Mouse (Mus musculus) left cerebral cortex, adult 9 months (tissue): ENCODE measurements at regions not wholly inside any gene's neighbourhood (a gene's known extent, or its start where the extent isn't known, plus 50 kb on each side); places are given as distances from the start of the nearest gene placed in this dataset.
A peak's percentile ranks its signal among the peaks of the same experiment; 100 is the strongest.
"Not testable (repeated sequence)": the region's sequence is repeated elsewhere in the genome, so short reads cannot be mapped to it uniquely, and the experiment has no call there.

Experiments used
- DNase-seq, 2 experiments: peaks; one replicate each; pipeline ENCODE4 v3.0.0; 2022; ENCODE audit warnings: low spot score in 2 of 2

DNA sequence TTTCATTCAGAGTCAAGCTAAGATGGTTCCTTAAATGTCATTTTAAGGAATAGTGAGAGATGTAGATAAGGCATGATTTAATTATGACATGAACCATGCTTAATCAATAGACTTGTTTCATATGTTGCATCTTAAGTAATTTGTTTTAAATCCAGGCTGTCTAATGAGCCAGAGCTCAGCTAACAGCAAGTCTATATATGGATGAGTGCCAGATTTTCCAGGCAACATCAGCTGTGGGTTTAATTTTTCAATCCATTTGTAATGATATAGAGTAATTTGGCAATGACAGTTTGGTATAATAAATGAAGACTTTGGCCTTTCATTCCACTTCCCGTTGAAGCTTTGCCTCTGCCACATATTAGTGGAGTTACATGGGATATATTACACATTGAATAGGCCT lies 677.3 kb upstream of the Sorcs1 start:
- DNase-seq, result no peak

DNA sequence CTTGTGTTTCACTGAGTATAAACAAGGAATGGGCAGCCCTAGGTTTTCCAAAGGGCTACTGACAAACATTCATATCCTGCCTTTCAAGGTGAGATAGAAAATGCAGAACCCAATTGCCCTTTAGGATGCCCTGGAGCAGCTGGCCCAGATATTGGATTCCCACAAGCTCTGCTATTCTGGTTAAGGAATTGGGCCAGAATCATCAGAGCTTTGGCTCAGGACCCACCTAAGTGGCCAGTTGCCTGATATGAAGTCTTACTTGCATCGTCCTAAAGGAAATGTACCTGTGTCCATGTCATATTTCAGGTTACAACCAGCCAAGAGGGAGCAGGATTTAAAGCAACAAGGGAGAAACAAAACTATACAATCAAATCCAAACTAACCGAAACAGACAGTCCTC lies 662.0 kb upstream of the Sorcs1 start:
- no peak for DNase-seq

DNA sequence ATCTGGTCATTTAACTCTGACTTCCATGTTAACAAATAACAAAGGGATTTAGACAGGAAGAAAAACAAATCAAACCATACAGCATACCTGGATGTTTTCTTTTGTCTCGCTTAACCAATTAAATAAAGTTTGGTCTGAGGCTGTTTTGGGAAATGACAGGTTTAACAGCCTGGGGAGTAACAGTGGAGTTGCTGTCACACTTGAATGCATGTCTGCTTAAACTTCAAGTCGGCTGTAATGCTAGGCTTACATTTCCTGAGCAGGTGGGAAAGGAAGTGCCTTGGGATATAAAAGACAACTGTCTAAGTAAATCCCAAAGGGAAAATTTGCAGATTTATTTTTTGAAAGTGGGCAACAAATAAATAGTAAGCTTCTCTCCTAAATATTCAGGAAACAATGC lies 651.6 kb upstream of the Sorcs1 start:
- no peak for DNase-seq

DNA sequence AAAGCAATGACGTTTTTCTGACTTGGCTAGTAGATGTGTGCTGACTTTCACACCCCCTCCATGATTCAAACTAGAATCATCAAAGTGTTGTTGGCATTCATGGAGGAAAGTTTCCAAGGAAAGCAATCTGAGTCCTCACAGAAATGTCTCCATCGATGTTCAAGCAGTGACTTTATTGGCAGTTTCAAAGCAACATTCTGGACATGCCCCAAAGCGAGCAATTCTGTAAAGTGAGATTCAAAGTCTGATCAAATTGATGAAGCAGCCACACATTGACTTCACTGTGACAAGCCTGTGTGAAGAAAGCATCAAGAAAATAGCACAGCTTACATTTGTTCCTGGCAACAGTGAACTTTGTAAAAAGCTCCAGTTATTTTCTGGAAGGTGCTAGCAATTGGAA lies 625.3 kb upstream of the Sorcs1 start:
- DNase-seq, result peak in 1 of 2 experiments; percentile 3

DNA sequence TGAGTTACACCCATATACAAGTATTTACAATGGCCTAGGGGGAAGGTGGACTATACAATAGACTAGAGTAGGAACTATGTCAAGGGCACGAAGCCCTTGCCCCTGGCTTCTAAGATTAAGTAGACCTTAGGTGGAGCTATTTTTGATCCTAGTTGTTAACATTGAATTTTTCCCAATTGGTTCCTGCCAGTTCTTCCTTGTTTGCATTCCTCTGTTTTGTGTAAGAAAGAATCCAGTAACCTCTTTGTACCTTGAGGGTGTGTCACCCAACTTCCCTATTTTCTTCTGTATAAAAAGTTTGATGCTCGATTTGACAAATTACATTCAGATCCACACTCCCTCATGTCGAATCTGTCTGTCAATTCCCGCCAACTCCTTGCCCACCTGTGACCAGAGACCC lies 618.2 kb upstream of the Sorcs1 start:
- DNase-seq, result not testable (repeated sequence)

DNA sequence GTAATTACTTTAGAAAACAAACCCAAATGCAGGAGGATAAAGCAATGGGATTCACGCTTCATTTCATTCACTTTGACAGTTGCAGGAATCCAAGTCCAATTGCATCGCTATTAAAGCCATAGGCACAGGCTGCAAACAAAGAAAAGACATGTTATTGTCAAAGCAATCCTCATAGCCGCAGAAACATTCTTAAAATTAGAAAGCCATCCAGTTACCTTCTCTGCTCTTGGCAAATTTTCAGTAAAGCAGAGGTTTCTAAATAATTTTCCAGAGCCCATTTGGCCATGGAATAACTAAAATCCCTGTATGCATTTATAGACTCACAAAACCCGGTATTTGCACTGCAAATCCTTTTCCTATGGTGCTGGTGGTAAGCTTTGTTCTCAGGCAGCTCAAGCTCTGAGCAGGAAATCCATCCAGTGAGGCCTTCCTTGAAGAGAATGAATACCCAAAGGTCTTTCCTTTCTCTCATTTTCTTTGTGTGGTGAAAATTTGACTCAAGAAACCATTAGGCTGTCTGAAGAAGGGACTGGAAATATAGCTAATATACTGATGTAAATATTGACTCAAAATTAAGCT lies 590.6 kb upstream of the Sorcs1 start:
- no peak for DNase-seq

DNA sequence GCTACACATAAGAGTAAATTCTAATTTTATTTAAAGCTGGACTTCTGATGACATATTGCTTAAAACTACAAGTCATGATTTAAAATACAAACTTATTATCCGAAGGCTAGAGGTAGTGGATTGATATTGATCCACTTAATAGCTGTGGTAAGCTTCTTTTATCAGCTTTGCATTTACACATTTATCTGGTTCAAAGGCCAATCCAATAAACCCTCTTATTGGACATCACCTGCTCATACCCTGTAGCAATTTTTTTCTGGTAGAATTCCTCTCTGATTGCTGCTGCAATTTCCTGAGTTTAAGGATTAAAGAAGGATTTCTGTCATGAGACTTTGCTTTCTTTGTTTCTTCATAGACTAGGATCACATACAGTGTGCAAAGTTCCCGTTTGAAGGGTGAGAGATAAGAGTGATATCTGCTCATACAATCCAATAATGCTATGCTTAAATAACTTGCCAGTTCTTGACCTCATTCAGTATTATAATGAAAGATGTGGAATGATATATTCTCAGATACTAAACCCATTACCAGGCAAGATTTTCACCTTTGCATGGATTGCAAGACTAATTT lies 561.9 kb upstream of the Sorcs1 start:
- DNase-seq, result no peak

DNA sequence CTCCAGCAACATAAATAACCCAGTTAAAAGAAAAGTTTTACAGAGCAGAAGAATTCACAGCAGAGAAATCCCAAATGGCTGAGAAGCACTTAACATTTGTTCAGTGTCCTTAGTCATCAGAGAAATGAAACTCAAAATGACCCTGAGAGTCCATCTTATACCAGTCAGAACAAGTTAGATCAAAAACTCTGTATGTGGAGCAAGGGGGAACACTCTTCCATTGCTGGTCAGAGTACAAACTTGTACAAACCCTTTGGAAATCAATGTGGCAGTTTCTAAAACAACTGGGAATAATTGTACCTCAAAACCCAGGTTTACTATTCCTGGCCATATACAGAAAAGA lies 559.7 kb upstream of the Sorcs1 start:
- DNase-seq, result no peak

DNA sequence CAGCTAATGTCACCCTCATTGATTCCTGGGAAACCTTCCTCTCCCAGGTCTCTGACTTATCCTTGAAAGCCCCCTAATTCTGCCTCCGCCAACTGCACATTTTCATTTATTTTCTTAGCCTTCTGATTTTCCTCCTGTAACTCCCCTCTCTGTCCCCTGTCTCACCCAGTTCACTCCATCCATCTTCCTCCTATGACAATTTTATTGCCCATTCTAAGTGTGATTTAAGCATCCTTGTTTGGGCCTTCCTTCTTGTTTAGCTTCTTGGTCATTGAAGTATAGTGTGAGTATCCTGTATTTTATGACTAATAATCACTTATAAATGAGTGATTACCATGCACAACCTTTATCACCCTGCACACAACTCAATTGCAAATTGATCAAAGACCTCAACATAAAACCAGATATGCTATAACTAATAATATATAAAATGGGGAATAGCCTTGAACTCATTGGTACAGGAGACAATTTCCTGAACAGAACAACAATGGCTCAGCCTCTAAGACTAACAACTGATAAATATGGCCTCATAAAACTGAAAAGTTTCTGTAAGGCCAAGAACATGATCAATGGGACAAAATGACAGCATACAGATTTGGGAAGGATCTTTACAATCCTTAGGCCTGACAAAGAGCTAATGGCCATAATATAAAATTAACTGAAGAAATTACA lies 559.2 kb upstream of the Sorcs1 start:
- no peak for DNase-seq

DNA sequence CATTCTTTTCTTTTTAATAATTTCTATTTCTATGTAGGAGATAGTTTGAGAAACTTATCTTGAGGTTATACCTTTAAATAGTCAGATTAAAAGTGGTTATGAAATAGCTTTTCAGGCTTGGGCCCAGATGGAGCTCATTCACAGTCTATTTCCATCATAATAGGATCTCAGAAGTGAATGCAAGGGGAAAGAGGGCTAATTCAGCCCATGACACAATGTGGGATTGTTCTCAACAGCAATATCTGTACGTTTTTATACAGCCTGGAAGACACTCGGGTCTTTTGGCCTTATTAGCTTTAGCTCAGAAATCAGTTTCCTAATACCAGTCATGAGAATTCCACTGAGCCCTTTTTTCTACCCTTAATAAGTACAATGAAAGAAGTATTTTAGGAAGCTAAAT lies 554.1 kb upstream of the Sorcs1 start:
- no peak for DNase-seq

DNA sequence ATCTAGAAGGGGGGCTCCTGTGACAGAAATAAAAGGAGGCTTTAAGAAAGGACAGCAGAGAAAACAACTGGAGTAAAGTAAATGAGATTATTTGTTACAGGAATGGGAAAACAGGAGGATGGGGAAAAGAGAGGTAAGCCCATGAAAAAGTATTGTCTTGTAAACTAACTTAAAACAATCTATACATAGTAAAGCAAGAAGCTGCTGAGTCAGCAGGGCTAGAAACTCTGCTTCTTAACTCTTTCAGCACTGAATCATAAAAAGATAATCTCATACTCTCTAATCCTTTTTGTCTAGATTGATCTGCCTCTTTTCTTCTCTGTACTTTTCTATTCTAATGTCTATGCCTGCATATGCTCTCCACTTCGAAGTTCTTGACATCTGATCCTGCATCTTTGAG lies 548.5 kb upstream of the Sorcs1 start:
- DNase-seq, result no peak

DNA sequence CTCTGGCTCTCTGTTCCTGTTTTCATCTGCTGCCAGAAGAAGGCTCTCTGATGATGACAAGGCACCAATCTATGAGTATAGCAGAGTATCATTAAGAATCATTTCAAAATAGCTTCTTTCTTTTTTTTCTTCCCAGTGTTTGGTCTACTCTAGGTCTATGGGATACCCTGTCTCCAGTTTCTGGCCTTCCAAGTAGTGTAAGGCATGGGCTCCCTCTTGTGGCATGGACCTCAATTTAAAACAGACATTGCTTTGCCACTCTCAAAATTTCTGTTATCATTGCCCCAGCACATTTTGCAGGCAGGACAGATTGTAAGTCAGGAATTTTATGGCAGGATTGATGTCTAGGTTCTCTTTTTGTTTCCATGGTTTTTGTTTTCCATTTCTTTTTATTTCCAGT lies 522.9 kb upstream of the Sorcs1 start:
- peak in 1 of 2 experiments; percentile 50 for DNase-seq
